Mouse (Mus musculus) hindbrain, postnatal 0 days (tissue): ENCODE results near the gene Eps15. TPM values are rescaled to one million over a fixed set of nuclear protein-coding genes. Genes with fewer than 3 reads are reported as not detected.

Experiments used
- ATAC-seq: fragments of 200-750 bp; cut with Nextera tagmentation; 2 replicates; pipeline ENCODE4 v1.8.0; 2017; ENCODE audit warnings: mild to moderate bottlenecking, moderate TSS enrichment, moderate library complexity
- DNase-seq: peaks from one replicate; pipeline ENCODE4 v3.0.0-alpha.2; 2015; ENCODE audit warnings: low spot score
- H3K27ac ChIP-seq: fragments of 300-500 bp; sonication (generic); 2 replicates; pipeline ENCODE4 v1.5.1; 2014; ENCODE audit warnings: mild to moderate bottlenecking
- H3K27me3 ChIP-seq: fragments of 300-500 bp; sonication (generic); 2 replicates; pipeline ENCODE4 v1.6.1; 2014; ENCODE audit warnings: low read length, mixed read lengths; ENCODE audit not compliant: insufficient read depth
- H3K36me3 ChIP-seq: fragments of 300-500 bp; sonication (generic); 2 replicates; pipeline ENCODE4 v1.6.1; 2014; ENCODE audit warnings: low read length, mixed read lengths; ENCODE audit not compliant: insufficient read depth
- H3K4me1 ChIP-seq: fragments of 300-500 bp; sonication (generic); 2 replicates; pipeline ENCODE4 v1.6.1; 2014; ENCODE audit warnings: antibody characterized with exemption, low read length, mixed read lengths; ENCODE audit not compliant: insufficient read depth
- H3K4me2 ChIP-seq: fragments of 300-500 bp; sonication (generic); 2 replicates; pipeline ENCODE4 v1.6.1; 2014; ENCODE audit warnings: low read depth, mild to moderate bottlenecking, low read length, moderate library complexity, mixed read lengths
- H3K4me3 ChIP-seq: fragments of 300-500 bp; sonication (generic); 2 replicates; pipeline ENCODE4 v1.5.1; 2014; ENCODE audit warnings: low read length
- H3K9ac ChIP-seq: fragments of 300-500 bp; sonication (generic); replicated peaks from 2 replicates; pipeline ENCODE4 v1.6.1; 2014; ENCODE audit warnings: mild to moderate bottlenecking, low read length, moderate library complexity, mixed read lengths
- H3K9me3 ChIP-seq: fragments of 300-500 bp; sonication (generic); 2 replicates; pipeline ENCODE4 v1.6.1; 2016; ENCODE audit warnings: low read length, mixed read lengths
- CTCF ChIP-seq: IDR thresholded peaks from 2 replicates; pipeline ENCODE4 v1.5.1; 2016; ENCODE audit warnings: antibody characterized with exemption, control low read depth, low read depth
- WGBS: fragments of 180-500 bp; shearing (Covaris S2); extraction: QIAGEN DNeasy Blood & Tissue Kit; methylation state at CpG from one replicate; pipeline ENCODE4 v1.1.7; 2014; 5-methylcytosine and 5-hydroxymethylcytosine counted together
- polyA plus RNA-seq: library from polyadenylated mRNA; unstranded; fragments of >200 nt; fragmentation: Nextera tagmentation; extraction: Ambion mirVana; gene quantifications from 2 replicates; pipeline ENCODE4 v1.2.1, GENCODE M21; 2015
- total RNA-seq: library from RNA; depleted of rRNA; stranded (reverse); fragments of >200 nt; gene quantifications from 2 replicates; pipeline ENCODE4 v1.2.3, GENCODE M21; 2014

Eps15 gene
- total and polyA plus RNA-seq, 2 experiments from 2014 or later = 57.4 to 73.0 TPM

GRCm38 (mm10) chr4:109342783-109343485, 62.9 kb downstream of the Eps15 start:
- H3K36me3 ChIP-seq = no peaks in the 10 kb centered on the region
- H3K4me3 ChIP-seq = peak overlapping the region; percentile 49
- TF ChIP-seq CTCF = no peak
- peak overlapping the region; percentile 60 for H3K9ac ChIP-seq
- no peaks in the 10 kb centered on the region for H3K27me3 ChIP-seq
- peak overlapping the region; percentile 51 for H3K4me2 ChIP-seq
- H3K27ac ChIP-seq = peak overlapping the region; percentile 76
- 25% methylated on average over 4 of the region's 4 CpGs for WGBS
- DNase-seq (peak; percentile 88), ATAC-seq (peak; percentile 92)
- no peaks in the 10 kb centered on the region for H3K4me1 ChIP-seq
- no peaks in the 10 kb centered on the region for H3K9me3 ChIP-seq

- Histone ChIP-seq H3K4me1 (no peaks in the 10 kb centered on the region), H3K36me3 (no peaks in the 10 kb centered on the region), H3K4me2 (peak overlapping the region; percentile 51), H3K4me3 (peak overlapping the region; percentile 49), H3K9me3 (no peaks in the 10 kb centered on the region), H3K9ac (peak overlapping the region; percentile 35; the same call in 1 of the 2 replicates), H3K27me3 (no peaks in the 10 kb centered on the region), H3K27ac (peak overlapping the region; percentile 32)
- TF ChIP-seq CTCF = no peak
- DNase-seq (peak; percentile 46), ATAC-seq (peak; percentile 65; the same call in 1 of the 2 replicates)
- 30% methylated on average over 5 of the region's 5 CpGs for WGBS
Measured at GRCm38 (mm10) chr4:109343909-109344308, 63.8 kb downstream of the Eps15 start.

- no peak for TF ChIP-seq CTCF
- Histone ChIP-seq H3K4me3 (no peak overlapping the region), H3K4me1 (no peaks in the 10 kb centered on the region), H3K4me2 (no peak overlapping the region), H3K27ac (no peak overlapping the region), H3K9ac (no peak overlapping the region), H3K36me3 (peaks cover 28% of the 10 kb centered on the region), H3K27me3 (no peaks in the 10 kb centered on the region), H3K9me3 (no peaks in the 10 kb centered on the region)
- DNase-seq (no peak), ATAC-seq (no peak)
- 88% methylated on average over 1 of the region's 1 CpGs for WGBS
Measured at GRCm38 (mm10) chr4:109378107-109378506, 98.0 kb downstream of the Eps15 start.

- no peak overlapping the region for H3K4me3 ChIP-seq
- no peaks in the 10 kb centered on the region for H3K27me3 ChIP-seq
- H3K4me1 ChIP-seq = no peaks in the 10 kb centered on the region
- no peak overlapping the region for H3K4me2 ChIP-seq
- no peak for ATAC-seq
- no peaks in the 10 kb centered on the region for H3K9me3 ChIP-seq
- no peak overlapping the region for H3K9ac ChIP-seq
- peaks cover 21% of the 10 kb centered on the region for H3K36me3 ChIP-seq
- TF ChIP-seq CTCF = no peak
- no peak overlapping the region for H3K27ac ChIP-seq
- WGBS = 53% methylated on average over 2 of the region's 2 CpGs
- no peak for DNase-seq
Measured at GRCm38 (mm10) chr4:109382457-109382856, 102.4 kb downstream of the Eps15 start.

GRCm38 (mm10) chr4:109385599-109385998, 105.5 kb downstream of the Eps15 start:
- H3K36me3 ChIP-seq = peaks cover 8% of the 10 kb centered on the region; the same call in 1 of the 2 replicates
- DNase-seq (peak; percentile 25), ATAC-seq (no peak)
- 31% methylated on average over 4 of the region's 4 CpGs for WGBS
- H3K27ac ChIP-seq = no peak overlapping the region
- H3K9me3 ChIP-seq = no peaks in the 10 kb centered on the region
- no peak overlapping the region for H3K4me3 ChIP-seq
- TF ChIP-seq CTCF = no peak
- H3K4me1 ChIP-seq = no peaks in the 10 kb centered on the region
- no peak overlapping the region for H3K9ac ChIP-seq
- no peak overlapping the region for H3K4me2 ChIP-seq
- H3K27me3 ChIP-seq = no peaks in the 10 kb centered on the region

GRCm38 (mm10) chr4:109393229-109393779, 113.2 kb downstream of the Eps15 start:
- H3K9ac ChIP-seq = no peak overlapping the region
- ATAC-seq (no peak), DNase-seq (no peak)
- TF ChIP-seq CTCF = no peak
- no peaks in the 10 kb centered on the region for H3K4me1 ChIP-seq
- no peaks in the 10 kb centered on the region for H3K27me3 ChIP-seq
- H3K36me3 ChIP-seq = 0 out of 2 replicates have a peak, but pooled peaks cover 4% of the 10 kb centered on the region
- no peaks in the 10 kb centered on the region for H3K9me3 ChIP-seq
- H3K4me2 ChIP-seq = no peak overlapping the region
- 85% methylated on average over 6 of the region's 6 CpGs for whole genome bisulfite sequencing
- no peak overlapping the region for H3K4me3 ChIP-seq
- H3K27ac ChIP-seq = no peak overlapping the region

GRCm38 (mm10) chr4:109393902-109394301, 113.8 kb downstream of the Eps15 start:
- Histone ChIP-seq H3K9ac (peak overlapping the region; percentile 35; the same call in 1 of the 2 replicates), H3K4me3 (0 out of 2 replicates have a peak overlapping the region, but pooled peaks have one; percentile 14)
- DNase-seq = no peak

More at GRCm38 (mm10) chr4:109393902-109394301, 113.8 kb downstream of the Eps15 start:
- peak; percentile 14; the same call in 1 of the 2 replicates for TF ChIP-seq CTCF
- peak; percentile 67 for ATAC-seq
- 13% methylated on average over 13 of the region's 13 CpGs for WGBS
- Histone ChIP-seq H3K9me3 (no peaks in the 10 kb centered on the region), H3K36me3 (0 out of 2 replicates have a peak, but pooled peaks cover 4% of the 10 kb centered on the region), H3K27ac (no peak overlapping the region), H3K27me3 (no peaks in the 10 kb centered on the region), H3K4me2 (peak overlapping the region; percentile 49), H3K4me1 (no peaks in the 10 kb centered on the region)
